Mouse (Mus musculus): ENCODE data around the gene Ptprn2. TPM values are rescaled to one million over a fixed set of nuclear protein-coding genes. Genes with fewer than 3 reads are reported as not detected.

The Ptprn2 gene
- polyA plus RNA-seq, 1 experiment: 0.95 TPM

- WGBS: 61% methylated on average over 2 of the region's 2 CpGs
- no peak for DNase-seq
- TF ChIP-seq POLR2A (IDR thresholded peaks at IDR 0.05; ENCODE audit: borderline replicate concordance, extremely low read depth, low read depth, low read length): no peak
- TF ChIP-seq CTCF (IDR thresholded peaks at IDR 0.05; ENCODE audit: insufficient read depth, low read length): no peak
- H3K4me3 ChIP-seq (replicated peaks; ENCODE audit: extremely low read depth, low read depth, low read length): no peak overlapping the region
- H3K4me1 ChIP-seq (ENCODE audit: control insufficient read depth, insufficient read depth, low read length): no peaks in the 10 kb centered on the region
These were observed 423.1 kb downstream of the Ptprn2 start for GRCm38 (mm10) chr12:116908668-116909067.

GRCm38 (mm10) chr12:116916776-116917175 lies 431.3 kb downstream of the Ptprn2 start:
- Histone ChIP-seq H3K4me1 (ENCODE audit: control insufficient read depth, insufficient read depth, low read length) (no peaks in the 10 kb centered on the region), H3K4me3 (replicated peaks; ENCODE audit: extremely low read depth, low read depth, low read length) (no peak overlapping the region)
- no peak for DNase-seq
- no peak for TF ChIP-seq CTCF (IDR thresholded peaks at IDR 0.05; ENCODE audit: insufficient read depth, low read length)
- WGBS: 37% methylated on average over 5 of the region's 5 CpGs

DNA sequence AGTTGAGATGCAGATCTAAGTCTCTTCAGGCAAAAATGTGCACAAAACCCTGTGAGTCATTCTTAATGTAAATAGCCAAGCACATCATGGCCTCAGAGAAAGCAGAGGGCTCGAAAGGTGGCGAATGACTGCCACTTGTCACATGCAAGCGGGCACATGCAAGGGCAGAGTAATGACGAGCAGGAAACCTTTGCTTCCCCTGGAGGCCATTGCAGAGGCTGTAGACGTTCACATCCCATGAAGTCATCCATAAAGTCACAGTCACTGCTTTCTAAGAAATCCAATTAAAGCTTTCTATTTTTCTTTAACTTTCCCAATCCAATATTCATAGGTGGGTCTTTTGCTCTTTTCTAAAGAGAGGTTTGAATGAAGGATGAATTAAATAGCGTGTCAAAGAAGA lies 433.7 kb downstream of the Ptprn2 start:
- no peak for DNase-seq
- no peaks in the 10 kb centered on the region for H3K4me1 ChIP-seq (ENCODE audit: control insufficient read depth, insufficient read depth, low read length)
- no peak overlapping the region for H3K4me3 ChIP-seq (replicated peaks; ENCODE audit: extremely low read depth, low read depth, low read length)
- TF ChIP-seq POLR2A (IDR thresholded peaks at IDR 0.05; ENCODE audit: borderline replicate concordance, extremely low read depth, low read depth, low read length) (no peak), CTCF (IDR thresholded peaks at IDR 0.05; ENCODE audit: insufficient read depth, low read length) (no peak)
- 77% methylated on average over 6 of the region's 6 CpGs for WGBS

GRCm38 (mm10) chr12:116919691-116920526 lies 434.4 kb downstream of the Ptprn2 start:
- no peak for DNase-seq
- Histone ChIP-seq H3K4me1 (ENCODE audit: control insufficient read depth, insufficient read depth, low read length) (no peaks in the 10 kb centered on the region), H3K4me3 (replicated peaks; ENCODE audit: extremely low read depth, low read depth, low read length) (no peak overlapping the region)
- TF ChIP-seq POLR2A (IDR thresholded peaks at IDR 0.05; ENCODE audit: borderline replicate concordance, extremely low read depth, low read depth, low read length): no peak
- no peak for TF ChIP-seq CTCF (IDR thresholded peaks at IDR 0.05; ENCODE audit: insufficient read depth, low read length)
- 74% methylated on average over 22 of the region's 22 CpGs for WGBS

DNA sequence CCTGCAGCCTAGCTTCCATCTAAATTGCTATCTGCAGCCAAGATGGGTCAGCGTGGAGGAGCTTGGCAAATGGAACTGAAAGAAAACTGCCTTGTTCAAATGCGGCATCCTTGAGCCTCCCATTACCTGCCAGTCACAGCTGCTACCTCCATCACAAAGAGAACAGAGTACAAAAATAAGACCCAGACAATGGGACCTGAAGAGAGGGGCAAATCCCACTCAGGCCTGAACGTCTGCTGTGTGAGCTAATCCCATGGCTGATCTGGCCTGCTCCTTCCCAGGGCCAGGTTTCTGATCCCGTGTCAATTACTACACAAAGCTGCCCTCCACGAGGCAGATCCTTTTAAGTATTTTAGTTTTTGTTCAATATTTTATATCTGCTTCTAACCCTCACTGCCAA lies 441.6 kb downstream of the Ptprn2 start:
- TF ChIP-seq POLR2A (IDR thresholded peaks at IDR 0.05; ENCODE audit: borderline replicate concordance, extremely low read depth, low read depth, low read length) (no peak), CTCF (IDR thresholded peaks at IDR 0.05; ENCODE audit: insufficient read depth, low read length) (no peak)

GRCm38 (mm10) chr12:116927516-116927915 lies 442.0 kb downstream of the Ptprn2 start:
- H3K4me3 ChIP-seq (replicated peaks; ENCODE audit: extremely low read depth, low read depth, low read length): no peak overlapping the region
- TF ChIP-seq POLR2A (IDR thresholded peaks at IDR 0.05; ENCODE audit: borderline replicate concordance, extremely low read depth, low read depth, low read length): no peak
- 80% methylated on average over 1 of the region's 1 CpGs for WGBS
- H3K4me1 ChIP-seq (ENCODE audit: control insufficient read depth, insufficient read depth, low read length): no peaks in the 10 kb centered on the region
- no peak for DNase-seq

More for the DNA sequence above, 441.6 kb downstream of the Ptprn2 start:
- WGBS: 70% methylated on average over 5 of the region's 5 CpGs
- H3K4me1 ChIP-seq (ENCODE audit: control insufficient read depth, insufficient read depth, low read length): no peaks in the 10 kb centered on the region
- no peak for DNase-seq
- H3K4me3 ChIP-seq (replicated peaks; ENCODE audit: extremely low read depth, low read depth, low read length): no peak overlapping the region

- Histone ChIP-seq H3K4me1 (ENCODE audit: control insufficient read depth, insufficient read depth, low read length) (no peaks in the 10 kb centered on the region), H3K4me3 (replicated peaks; ENCODE audit: extremely low read depth, low read depth, low read length) (no peak overlapping the region)
- WGBS: 42% methylated on average over 3 of the region's 3 CpGs
- peak; percentile 7 for DNase-seq
- TF ChIP-seq POLR2A (IDR thresholded peaks at IDR 0.05; ENCODE audit: borderline replicate concordance, extremely low read depth, low read depth, low read length) (no peak), CTCF (IDR thresholded peaks at IDR 0.05; ENCODE audit: insufficient read depth, low read length) (no peak)
These were observed 452.8 kb downstream of the Ptprn2 start for GRCm38 (mm10) chr12:116938158-116938854.

DNA sequence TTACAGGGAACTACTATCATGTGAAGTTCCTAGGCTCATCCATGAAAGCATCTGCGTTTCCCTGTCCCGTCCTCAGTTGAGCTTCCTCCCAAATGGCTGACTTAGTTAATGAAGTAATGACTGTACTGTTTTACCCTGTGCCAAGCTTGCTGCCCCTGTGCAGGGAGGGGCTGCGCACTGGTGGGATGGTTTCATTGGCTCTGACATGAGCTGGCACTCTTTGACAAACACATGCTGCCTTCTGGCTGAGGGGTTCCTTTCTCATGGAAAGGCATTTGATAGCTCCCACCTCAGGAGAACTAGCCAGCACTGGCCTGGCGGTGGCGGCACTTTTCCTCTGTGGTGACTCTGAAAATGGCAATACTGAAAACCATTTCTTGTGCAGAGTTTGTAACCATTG lies 458.4 kb downstream of the Ptprn2 start:
- Histone ChIP-seq H3K4me3 (replicated peaks; ENCODE audit: extremely low read depth, low read depth, low read length) (no peak overlapping the region), H3K4me1 (ENCODE audit: control insufficient read depth, insufficient read depth, low read length) (no peaks in the 10 kb centered on the region)
- TF ChIP-seq POLR2A (IDR thresholded peaks at IDR 0.05; ENCODE audit: borderline replicate concordance, extremely low read depth, low read depth, low read length) (no peak), CTCF (IDR thresholded peaks at IDR 0.05; ENCODE audit: insufficient read depth, low read length) (no peak)
- 82% methylated on average over 5 of the region's 5 CpGs for whole genome bisulfite sequencing
- no peak for DNase-seq

- H3K4me1 ChIP-seq (ENCODE audit: control insufficient read depth, insufficient read depth, low read length): no peaks in the 10 kb centered on the region
- TF ChIP-seq CTCF (IDR thresholded peaks at IDR 0.05; ENCODE audit: insufficient read depth, low read length): no peak
- TF ChIP-seq POLR2A (IDR thresholded peaks at IDR 0.05; ENCODE audit: borderline replicate concordance, extremely low read depth, low read depth, low read length): no peak
- no peak for DNase-seq
- WGBS: 68% methylated on average over 4 of the region's 4 CpGs
- no peak overlapping the region for H3K4me3 ChIP-seq (replicated peaks; ENCODE audit: extremely low read depth, low read depth, low read length)
These were observed 462.8 kb downstream of the Ptprn2 start for GRCm38 (mm10) chr12:116948151-116948928.

All from lung, adult 2 months (tissue).